Mouse (Mus musculus): Measurements from ENCODE around the gene Cdc7. TPM values are rescaled to one million over a fixed set of nuclear protein-coding genes. Genes with fewer than 3 reads are reported as not detected.

The Cdc7 gene
- polyA plus RNA-seq, 1 experiment from 2014 or later = 38.7 TPM

DNA sequence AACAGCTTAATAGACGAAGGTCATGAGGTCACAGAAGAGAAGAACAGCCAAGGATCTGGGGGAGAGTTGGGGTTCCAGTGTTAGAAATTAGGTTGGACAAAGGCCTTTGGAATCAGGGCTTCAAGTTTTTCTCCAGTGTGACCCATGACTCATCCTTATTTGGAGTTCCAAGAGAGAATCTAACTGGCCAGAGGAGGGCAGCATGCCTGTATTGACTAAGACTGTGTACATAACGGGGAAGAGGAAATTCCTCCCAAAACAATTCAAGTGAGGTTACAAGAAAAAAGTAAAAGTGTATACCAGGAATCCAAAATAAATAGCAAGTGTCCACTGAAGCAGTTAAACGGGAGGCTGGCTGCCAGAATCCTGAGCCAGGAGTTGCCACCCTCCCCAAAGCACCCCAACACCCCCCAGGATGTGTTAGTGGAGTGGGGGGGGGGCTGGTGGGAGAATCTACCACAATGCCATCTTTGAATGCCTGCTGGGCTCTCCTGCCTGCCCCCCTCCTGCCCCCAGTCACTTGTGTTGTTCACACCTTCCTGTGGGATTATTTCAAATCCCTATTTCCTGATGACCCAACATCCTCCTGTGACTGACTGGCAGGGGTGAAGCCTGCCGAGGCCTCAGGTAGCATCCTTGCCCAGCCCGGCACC is 31.9 kb downstream of the Cdc7 start:
- Histone ChIP-seq H3K27ac (peak overlapping the region; percentile 43; the same call in 1 of the 2 replicates), H3K27me3 (no peaks in the 10 kb centered on the region), H3K4me1 (peaks cover 21% of the 10 kb centered on the region), H3K9me3 (no peaks in the 10 kb centered on the region), H3K4me3 (no peak overlapping the region), H3K9ac (no peak overlapping the region), H3K4me2 (peak overlapping the region; percentile 15; the same call in 1 of the 2 replicates), H3K36me3 (no peaks in the 10 kb centered on the region)
- ATAC-seq (ENCODE audit: insufficient number of reproducible peaks, low FRiP score, low TSS enrichment, low read depth) = peak; percentile 72; the same call in 1 of the 2 replicates
- 29% methylated on average over 5 of the region's 5 CpGs for WGBS

DNA sequence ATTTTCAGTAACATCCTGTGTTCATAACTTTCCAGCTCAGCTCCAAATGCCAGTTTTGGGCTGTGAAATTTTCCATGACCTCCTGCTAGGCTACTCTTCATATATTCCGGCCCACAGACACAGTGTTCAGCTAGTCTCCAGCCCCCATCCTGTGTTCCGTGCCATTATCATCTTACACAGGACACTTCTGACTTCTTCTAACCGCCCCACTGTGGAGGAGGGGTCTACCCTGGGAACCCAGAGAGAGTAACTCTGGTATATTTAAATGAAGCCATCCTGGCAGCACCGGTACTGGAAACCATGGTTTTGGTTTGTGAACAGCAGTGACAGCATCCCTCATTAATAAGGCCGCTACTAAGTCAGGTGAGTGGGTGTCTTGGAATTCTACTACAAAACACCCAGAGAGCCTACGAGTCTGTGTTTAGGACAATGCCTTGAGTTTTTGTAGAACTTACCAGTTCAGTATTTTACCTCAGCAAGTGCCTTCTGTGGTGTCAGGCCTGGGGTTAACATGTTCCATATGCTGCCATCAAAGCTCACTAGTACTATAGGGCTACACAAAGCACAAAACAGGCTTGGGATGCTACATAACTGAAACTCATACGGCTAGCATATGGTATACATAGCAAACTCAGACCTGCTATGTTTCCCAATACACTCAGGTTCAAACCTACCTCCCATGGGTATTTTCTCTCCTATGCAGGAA is 32.6 kb downstream of the Cdc7 start:
- ATAC-seq (ENCODE audit: insufficient number of reproducible peaks, low FRiP score, low TSS enrichment, low read depth) = no peak
- H3K4me3 ChIP-seq = no peak overlapping the region
- peak overlapping the region; percentile 43; the same call in 1 of the 2 replicates for H3K27ac ChIP-seq
- peaks cover 24% of the 10 kb centered on the region for H3K4me1 ChIP-seq
- 49% methylated on average over 7 of the region's 7 CpGs for WGBS
- no peaks in the 10 kb centered on the region for H3K9me3 ChIP-seq
- no peak overlapping the region for H3K9ac ChIP-seq
- no peaks in the 10 kb centered on the region for H3K27me3 ChIP-seq
- no peak overlapping the region for H3K4me2 ChIP-seq
- H3K36me3 ChIP-seq = no peaks in the 10 kb centered on the region

DNA sequence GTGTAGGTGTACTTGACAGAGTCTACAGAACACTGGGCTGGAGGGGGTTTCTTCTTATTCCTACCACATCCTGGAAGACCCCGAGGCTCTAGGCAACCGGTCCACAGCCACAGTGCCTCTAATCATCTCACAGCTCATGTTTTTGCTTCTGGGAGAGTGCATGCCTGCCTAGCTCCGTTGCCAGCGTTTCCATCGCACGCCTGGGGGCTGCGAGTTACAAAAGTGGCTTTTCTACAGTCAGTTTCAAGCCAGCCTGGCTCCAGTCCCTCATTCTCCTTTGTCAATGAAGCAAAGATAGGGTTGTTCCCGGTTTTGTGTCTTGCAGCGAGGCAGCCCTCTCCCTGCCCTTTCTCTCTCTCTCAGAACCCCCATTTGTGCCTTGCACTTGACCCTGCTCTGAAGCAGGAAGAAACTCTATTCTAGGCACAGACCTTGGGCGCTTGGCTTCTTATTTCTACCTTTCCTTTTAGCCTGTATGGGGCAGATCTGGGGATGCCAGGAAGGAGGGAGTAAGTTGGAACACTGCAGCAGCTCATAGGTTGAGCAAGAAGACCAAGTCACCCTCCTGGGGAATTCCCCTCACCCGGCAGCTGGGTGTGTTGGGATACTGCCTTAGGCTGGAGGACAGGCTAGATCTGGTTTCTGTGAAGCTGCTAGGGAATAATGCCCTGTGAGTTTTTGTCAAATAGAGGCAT is 37.4 kb downstream of the Cdc7 start:
- 44% methylated on average over 11 of the region's 11 CpGs for WGBS
- ATAC-seq (ENCODE audit: insufficient number of reproducible peaks, low FRiP score, low TSS enrichment, low read depth) = 0 out of 2 replicates have a peak, but pooled peaks have one; percentile 35
- no peak overlapping the region for H3K9ac ChIP-seq

DNA sequence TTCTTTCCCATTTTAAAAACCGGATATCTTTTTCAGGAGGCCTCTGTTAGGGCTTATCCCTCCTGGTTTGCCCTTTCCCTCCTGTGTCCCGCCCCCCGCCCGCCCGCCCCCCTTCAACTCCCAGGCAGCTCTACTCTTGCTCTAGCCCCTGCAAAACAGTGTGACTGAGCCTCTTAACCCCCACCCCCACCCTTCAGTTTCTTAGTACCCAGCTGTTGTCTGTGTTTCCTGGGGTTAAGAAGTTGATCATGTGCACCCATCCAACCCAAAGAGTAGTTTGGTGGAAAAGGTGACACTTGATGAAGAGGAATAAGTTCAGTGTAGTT is 37.9 kb downstream of the Cdc7 start:
- H3K27me3 ChIP-seq = no peaks in the 10 kb centered on the region
- H3K9ac ChIP-seq = no peak overlapping the region
- H3K4me1 ChIP-seq = peaks cover 13% of the 10 kb centered on the region
- no peak overlapping the region for H3K4me3 ChIP-seq
- H3K9me3 ChIP-seq = no peaks in the 10 kb centered on the region
- ATAC-seq (ENCODE audit: insufficient number of reproducible peaks, low FRiP score, low TSS enrichment, low read depth) = 0 out of 2 replicates have a peak, but pooled peaks have one; percentile 61
- 26% methylated on average over 5 of the region's 5 CpGs for WGBS
- peak overlapping the region; percentile 63 for H3K27ac ChIP-seq
- H3K36me3 ChIP-seq = no peaks in the 10 kb centered on the region
- H3K4me2 ChIP-seq = no peak overlapping the region

More for the DNA sequence above, 37.4 kb downstream of the Cdc7 start:
- Histone ChIP-seq H3K4me1 (peaks cover 15% of the 10 kb centered on the region), H3K4me2 (no peak overlapping the region), H3K9me3 (no peaks in the 10 kb centered on the region), H3K36me3 (no peaks in the 10 kb centered on the region), H3K4me3 (no peak overlapping the region), H3K27me3 (no peaks in the 10 kb centered on the region), H3K27ac (peak overlapping the region; percentile 63)

DNA sequence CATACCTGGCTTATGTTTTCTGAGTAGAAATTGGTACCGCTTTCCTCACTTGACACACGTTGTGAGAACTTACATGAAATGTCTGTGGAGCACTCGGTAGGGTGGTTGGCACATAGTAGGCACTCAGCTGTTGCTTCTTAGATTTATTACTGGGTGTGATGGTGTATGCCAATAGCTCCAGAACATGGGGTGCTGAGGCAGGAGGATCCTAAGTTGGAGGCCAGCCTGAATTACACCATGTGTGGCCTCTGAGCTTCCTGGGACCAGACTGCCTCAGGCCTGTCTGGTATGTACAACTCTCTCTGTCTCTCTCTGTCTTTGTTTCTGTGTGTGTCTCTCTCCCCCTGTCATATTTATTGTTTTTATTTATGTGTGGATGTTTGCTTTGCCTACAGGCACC is 45.6 kb downstream of the Cdc7 start:
- no peak overlapping the region for H3K4me2 ChIP-seq
- no peaks in the 10 kb centered on the region for H3K36me3 ChIP-seq
- ATAC-seq (ENCODE audit: insufficient number of reproducible peaks, low FRiP score, low TSS enrichment, low read depth) = no peak
- no peaks in the 10 kb centered on the region for H3K27me3 ChIP-seq
- no peaks in the 10 kb centered on the region for H3K9me3 ChIP-seq
- WGBS = 97% methylated on average over 3 of the region's 3 CpGs
- H3K4me3 ChIP-seq = no peak overlapping the region
- H3K4me1 ChIP-seq = peaks cover 23% of the 10 kb centered on the region
- no peak overlapping the region for H3K9ac ChIP-seq
- no peak overlapping the region for H3K27ac ChIP-seq

DNA sequence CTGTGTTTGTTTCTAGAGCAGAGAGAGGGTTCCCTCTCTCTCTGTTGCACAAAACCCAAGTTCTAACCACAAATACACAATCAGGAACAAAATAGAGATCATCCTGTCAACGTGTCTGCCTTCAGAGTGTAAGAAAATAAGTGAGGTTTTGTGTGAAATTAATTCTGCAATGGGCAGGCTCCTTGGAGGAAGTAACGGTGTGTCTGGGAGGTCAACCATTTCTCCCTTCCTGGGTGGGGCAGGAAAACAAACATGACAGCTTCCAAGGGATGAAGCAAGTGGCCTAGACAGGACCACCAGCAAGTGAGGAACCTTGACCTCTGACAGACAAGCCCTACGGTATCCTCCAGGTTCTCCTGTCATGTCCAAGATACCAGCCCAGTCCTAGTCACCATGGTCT is 46.2 kb downstream of the Cdc7 start:
- Histone ChIP-seq H3K27ac (no peak overlapping the region), H3K9ac (no peak overlapping the region), H3K4me2 (no peak overlapping the region), H3K27me3 (no peaks in the 10 kb centered on the region), H3K9me3 (no peaks in the 10 kb centered on the region), H3K4me3 (no peak overlapping the region), H3K36me3 (no peaks in the 10 kb centered on the region), H3K4me1 (peaks cover 29% of the 10 kb centered on the region)
- ATAC-seq (ENCODE audit: insufficient number of reproducible peaks, low FRiP score, low TSS enrichment, low read depth) = no peak
- 82% methylated on average over 3 of the region's 3 CpGs for WGBS

DNA sequence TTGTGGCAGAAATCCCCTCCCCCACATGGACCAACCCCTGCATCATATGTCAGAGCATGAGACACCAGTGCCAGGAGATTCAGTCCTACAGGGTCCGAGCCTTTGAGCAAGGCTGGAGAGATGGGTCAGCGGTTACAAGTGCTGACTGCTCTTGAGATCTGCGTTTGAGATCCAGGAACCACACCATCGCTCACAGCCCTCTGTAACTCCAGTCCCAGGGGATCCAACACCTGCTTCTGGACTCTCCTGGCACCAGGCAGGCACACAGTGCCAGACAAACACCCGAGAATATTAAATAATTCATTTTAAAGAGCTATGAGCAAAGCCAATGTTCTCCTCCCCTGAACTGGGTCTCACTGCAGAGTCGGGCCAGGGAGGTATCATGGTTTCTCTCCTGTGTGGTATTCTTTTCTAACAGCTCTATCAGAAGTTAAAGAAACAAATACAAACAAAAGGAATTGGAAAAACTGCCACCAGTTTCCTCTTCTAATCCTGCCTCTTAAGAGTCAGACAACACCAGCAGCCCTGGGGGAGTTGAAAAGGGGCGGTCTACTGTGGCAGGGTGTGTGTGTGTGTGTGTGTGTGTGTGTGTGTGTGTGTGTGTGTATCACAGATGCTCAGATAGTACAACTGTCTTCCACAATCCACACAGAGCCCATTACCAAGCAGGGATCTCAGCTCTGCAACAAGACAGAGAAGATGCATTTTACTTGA is 47.4 kb downstream of the Cdc7 start:
- H3K27ac ChIP-seq = 0 out of 2 replicates have a peak overlapping the region, but pooled peaks have one; percentile 47
- H3K9ac ChIP-seq = no peak overlapping the region
- H3K4me3 ChIP-seq = no peak overlapping the region
- WGBS = 45% methylated on average over 7 of the region's 7 CpGs
- H3K9me3 ChIP-seq = no peaks in the 10 kb centered on the region
- no peaks in the 10 kb centered on the region for H3K27me3 ChIP-seq
- H3K4me2 ChIP-seq = no peak overlapping the region
- H3K4me1 ChIP-seq = peaks cover 35% of the 10 kb centered on the region
- no peaks in the 10 kb centered on the region for H3K36me3 ChIP-seq
- no peak for ATAC-seq (ENCODE audit: insufficient number of reproducible peaks, low FRiP score, low TSS enrichment, low read depth)

DNA sequence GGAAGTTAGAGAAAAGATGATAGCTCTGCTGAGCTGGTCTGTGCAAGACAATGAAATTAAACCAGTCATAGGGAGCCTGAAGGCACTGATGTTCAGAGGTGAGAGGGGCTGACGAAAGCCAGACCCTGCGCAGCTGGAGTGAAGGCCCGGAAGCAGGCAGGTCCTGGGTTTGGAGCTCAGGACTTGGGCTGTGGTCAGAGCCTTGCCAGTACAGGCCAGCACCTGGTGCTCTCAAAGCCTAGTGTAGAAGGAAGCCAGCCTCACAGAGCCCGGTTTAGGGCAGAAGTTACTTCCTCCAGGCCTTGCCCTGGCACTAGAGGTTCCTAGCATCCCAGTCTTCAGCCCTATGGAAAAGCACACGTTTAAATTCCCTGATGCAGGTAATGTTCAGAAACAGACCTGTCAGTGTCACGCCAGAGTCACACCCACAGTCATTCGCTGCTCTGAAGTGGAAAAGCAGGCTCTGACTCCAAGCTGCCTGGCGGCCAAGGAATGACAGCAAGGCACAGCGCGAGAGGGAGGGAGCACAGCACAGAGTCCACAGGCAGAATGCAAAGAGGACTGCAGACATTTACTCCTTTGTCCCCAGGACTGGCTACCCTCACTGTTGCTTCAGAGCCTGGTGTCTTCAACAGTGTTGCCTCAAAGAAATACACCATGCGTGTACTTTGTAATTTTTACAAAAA is 48.1 kb downstream of the Cdc7 start:
- H3K9ac ChIP-seq = no peak overlapping the region
- no peak for ATAC-seq (ENCODE audit: insufficient number of reproducible peaks, low FRiP score, low TSS enrichment, low read depth)
- no peaks in the 10 kb centered on the region for H3K36me3 ChIP-seq
- peak overlapping the region; percentile 47 for H3K27ac ChIP-seq
- no peaks in the 10 kb centered on the region for H3K27me3 ChIP-seq
- 36% methylated on average over 11 of the region's 11 CpGs for WGBS
- no peak overlapping the region for H3K4me3 ChIP-seq
- peaks cover 35% of the 10 kb centered on the region for H3K4me1 ChIP-seq
- no peak overlapping the region for H3K4me2 ChIP-seq
- H3K9me3 ChIP-seq = no peaks in the 10 kb centered on the region

DNA sequence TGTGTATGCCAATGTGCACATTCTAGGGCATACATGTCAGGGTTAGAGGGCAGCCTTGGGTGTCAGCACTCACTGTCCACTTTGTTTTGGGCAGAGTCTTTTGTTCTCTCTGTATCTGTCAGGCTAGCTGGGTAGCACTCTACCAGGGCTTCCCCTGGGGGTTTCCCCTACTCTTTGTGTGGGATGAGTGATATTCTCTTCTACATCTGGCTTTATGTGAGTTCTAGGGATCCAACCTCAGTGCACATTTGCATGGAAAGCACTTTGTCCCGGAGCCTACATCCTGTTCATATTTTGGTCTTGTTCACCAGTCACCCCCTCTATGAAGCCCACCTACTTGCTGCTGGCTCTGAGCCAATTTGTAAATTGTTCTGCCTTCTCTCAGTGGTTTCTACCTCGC is 49.3 kb downstream of the Cdc7 start:
- Histone ChIP-seq H3K27ac (no peak overlapping the region), H3K4me1 (peaks cover 35% of the 10 kb centered on the region), H3K4me2 (no peak overlapping the region), H3K4me3 (no peak overlapping the region), H3K36me3 (no peaks in the 10 kb centered on the region), H3K27me3 (no peaks in the 10 kb centered on the region), H3K9ac (no peak overlapping the region), H3K9me3 (no peaks in the 10 kb centered on the region)
- 50% methylated on average over 2 of the region's 2 CpGs for WGBS
- ATAC-seq (ENCODE audit: insufficient number of reproducible peaks, low FRiP score, low TSS enrichment, low read depth) = no peak

DNA sequence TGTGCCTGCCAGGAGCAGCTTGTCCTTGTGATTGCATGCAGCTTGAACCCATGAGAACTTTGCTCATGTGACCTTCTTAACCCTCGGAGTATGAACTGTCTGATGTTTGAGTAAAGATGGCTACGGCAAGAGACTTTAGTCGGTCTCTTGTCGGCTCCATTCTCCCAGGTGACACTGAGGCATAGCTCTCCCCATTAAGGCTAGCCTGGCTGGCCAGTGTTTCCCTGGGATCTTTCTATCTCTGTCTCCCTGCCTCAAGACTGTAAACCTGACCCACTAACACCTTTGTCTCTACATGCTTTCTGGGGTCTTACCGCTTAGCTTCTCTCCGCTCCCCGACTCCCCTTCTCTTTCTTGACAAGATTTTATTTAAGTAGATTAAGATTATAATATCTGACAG is 50.0 kb downstream of the Cdc7 start:
- no peak overlapping the region for H3K27ac ChIP-seq
- H3K27me3 ChIP-seq = no peaks in the 10 kb centered on the region
- no peak overlapping the region for H3K4me3 ChIP-seq
- H3K4me1 ChIP-seq = peaks cover 35% of the 10 kb centered on the region
- 85% methylated on average over 7 of the region's 7 CpGs for WGBS
- H3K9me3 ChIP-seq = no peaks in the 10 kb centered on the region
- no peak for ATAC-seq (ENCODE audit: insufficient number of reproducible peaks, low FRiP score, low TSS enrichment, low read depth)
- no peaks in the 10 kb centered on the region for H3K36me3 ChIP-seq
- no peak overlapping the region for H3K4me2 ChIP-seq
- no peak overlapping the region for H3K9ac ChIP-seq

DNA sequence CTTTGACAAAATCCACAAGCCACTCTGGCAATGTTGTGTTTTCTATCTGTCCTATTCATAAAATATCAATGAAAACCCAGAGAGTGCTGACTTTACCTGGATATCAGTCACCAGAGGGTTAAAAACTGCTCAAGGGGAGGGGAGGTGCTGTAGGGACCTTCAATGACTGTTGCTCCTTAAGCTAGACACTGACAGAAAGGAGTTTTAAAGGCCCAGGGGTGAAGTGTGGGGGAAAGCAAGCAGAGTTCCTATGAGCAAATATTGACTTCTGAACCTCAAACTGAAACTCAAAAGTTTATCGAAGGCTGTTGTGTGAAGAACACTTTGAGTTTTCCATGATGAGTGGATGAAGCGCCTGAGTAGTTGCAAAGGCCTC is 50.9 kb downstream of the Cdc7 start:
- Histone ChIP-seq H3K4me1 (peaks cover 40% of the 10 kb centered on the region), H3K9ac (no peak overlapping the region), H3K9me3 (no peaks in the 10 kb centered on the region), H3K4me2 (no peak overlapping the region), H3K36me3 (no peaks in the 10 kb centered on the region), H3K27ac (0 out of 2 replicates have a peak overlapping the region, but pooled peaks have one; percentile 6), H3K27me3 (no peaks in the 10 kb centered on the region), H3K4me3 (no peak overlapping the region)
- 55% methylated on average over 2 of the region's 2 CpGs for WGBS
- ATAC-seq (ENCODE audit: insufficient number of reproducible peaks, low FRiP score, low TSS enrichment, low read depth) = no peak
